Mouse (Mus musculus) adrenal gland, postnatal 14 days (tissue): Measurements from ENCODE around the gene Gpr149. TPM values are rescaled to one million over a fixed set of nuclear protein-coding genes. Genes with fewer than 3 reads are reported as not detected.

Experiments used
- DNase-seq: peaks from one replicate; pipeline ENCODE4 v3.0.0; 2021; ENCODE audit warnings: mixed read lengths
- long read RNA-seq, 2 experiments: library from polyadenylated mRNA; stranded (forward); transcript quantifications; one replicate each; pipeline ENCODE4 v2.0.0; 2021
- total RNA-seq: library from RNA; stranded (reverse); gene quantifications from 2 replicates; pipeline ENCODE4 v1.2.3, GENCODE M21; 2021

Gene Gpr149
- not detected in 2 replicates for total RNA-seq
- long read RNA-seq, experiment 1 = 0 reads
- long read RNA-seq, experiment 2 = 0 reads

- DNase-seq = no peak
Observed at GRCm38 (mm10) chr3:62604973-62605372, at the start of gene Gpr149. Gpr149 (minus strand) TSS chr3:62605140.

GRCm38 (mm10) chr3:62650551-62650950 is 45.6 kb upstream of the Gpr149 start:
- DNase-seq = no peak

GRCm38 (mm10) chr3:62610861-62611260 is 5.9 kb upstream of the Gpr149 start:
- no peak for DNase-seq

GRCm38 (mm10) chr3:62605931-62606330 is 991 bp upstream of the Gpr149 start:
- no peak for DNase-seq

GRCm38 (mm10) chr3:62604047-62604391 is 921 bp downstream of the Gpr149 start:
- no peak for DNase-seq

GRCm38 (mm10) chr3:62603231-62604046 is 1.5 kb downstream of the Gpr149 start:
- no peak for DNase-seq

- no peak for DNase-seq
Observed at GRCm38 (mm10) chr3:62602466-62602865, 2.5 kb downstream of the Gpr149 start.

- peak; percentile 57 for DNase-seq
Observed at GRCm38 (mm10) chr3:62594842-62595241, 10.1 kb downstream of the Gpr149 start.

- no peak for DNase-seq
Observed at GRCm38 (mm10) chr3:62585072-62585471, 19.9 kb downstream of the Gpr149 start.

- no peak for DNase-seq
Observed at GRCm38 (mm10) chr3:62527593-62527992, 77.3 kb downstream of the Gpr149 start.

GRCm38 (mm10) chr3:62527160-62527559 is 77.8 kb downstream of the Gpr149 start:
- no peak for DNase-seq

GRCm38 (mm10) chr3:62507206-62507647 is 97.7 kb downstream of the Gpr149 start:
- no peak for DNase-seq

- peak; percentile 98 for DNase-seq
Observed at GRCm38 (mm10) chr3:62506488-62507205, 98.3 kb downstream of the Gpr149 start, which contains the start of gene Dhx36. Dhx36 (minus strand) TSS chr3:62507004.

GRCm38 (mm10) chr3:62505166-62505900 is 99.6 kb downstream of the Gpr149 start:
- DNase-seq = no peak

- no peak for DNase-seq
Observed at GRCm38 (mm10) chr3:62499327-62499726, 105.6 kb downstream of the Gpr149 start.

- no peak for DNase-seq
Observed at GRCm38 (mm10) chr3:62492568-62492967, 112.4 kb downstream of the Gpr149 start.

- no peak for DNase-seq
Observed at GRCm38 (mm10) chr3:62484340-62484739, 120.6 kb downstream of the Gpr149 start.

Other genes with a start within 250 kb of the Gpr149 start
- gene Dhx36, start 98.1 kb downstream of the Gpr149 start, total RNA-seq = 33.4 and 36.9 TPM in 2 replicates